Mouse (Mus musculus) liver, adult 2 months (tissue): ENCODE measurements at regions not wholly inside any gene's neighbourhood (a gene's known extent, or its start where the extent isn't known, plus 50 kb on each side); places are given as distances from the start of the nearest gene placed in this dataset.

ENCODE experiments used
- CTCF ChIP-seq: fragments of 200-500 bp; IDR thresholded peaks from 2 replicates; pipeline ENCODE4 v1.5.1; 2011; ENCODE audit warnings: low read depth, low read length, control low read depth
- POLR2A ChIP-seq: fragments of 200-500 bp; IDR thresholded peaks from 2 replicates; pipeline ENCODE4 v1.6.1; 2011; ENCODE audit warnings: low read length, control low read depth; ENCODE audit not compliant: insufficient read depth; ENCODE audit errors: extremely low read depth

DNA sequence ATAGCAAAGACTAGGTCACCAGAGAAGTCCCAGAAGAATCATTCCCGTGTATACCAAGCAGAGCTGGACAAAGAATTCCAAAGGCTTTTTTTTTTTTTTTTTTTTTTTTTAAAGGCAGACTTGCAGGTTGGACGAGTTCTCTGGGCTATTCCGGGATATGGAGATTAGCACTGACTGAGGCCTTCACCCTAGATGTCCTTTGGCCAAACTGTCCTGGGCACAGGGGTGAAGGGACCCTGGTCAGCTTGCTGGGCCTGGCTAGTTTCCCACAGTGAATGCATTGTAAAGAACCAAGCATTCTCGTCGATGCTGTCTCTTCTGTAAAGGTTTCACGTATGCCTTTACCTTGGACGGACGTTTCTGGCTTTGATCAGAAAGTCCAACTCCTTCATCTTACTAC lies 128.2 kb upstream of the Map3k1 start:
- TF ChIP-seq CTCF (no peak), POLR2A (no peak)
